Mouse (Mus musculus) right cerebral cortex, adult 2 months (tissue): Measurements from ENCODE around the gene Nrap.
A peak's percentile ranks its signal among the peaks of the same experiment; 100 is the strongest.

ENCODE experiments used
- DNase-seq, 2 experiments: peaks; one replicate each; pipeline ENCODE4 v3.0.0; 2021 to 2022; ENCODE audit warnings: low spot score in 2 of 2

The Nrap gene

DNA sequence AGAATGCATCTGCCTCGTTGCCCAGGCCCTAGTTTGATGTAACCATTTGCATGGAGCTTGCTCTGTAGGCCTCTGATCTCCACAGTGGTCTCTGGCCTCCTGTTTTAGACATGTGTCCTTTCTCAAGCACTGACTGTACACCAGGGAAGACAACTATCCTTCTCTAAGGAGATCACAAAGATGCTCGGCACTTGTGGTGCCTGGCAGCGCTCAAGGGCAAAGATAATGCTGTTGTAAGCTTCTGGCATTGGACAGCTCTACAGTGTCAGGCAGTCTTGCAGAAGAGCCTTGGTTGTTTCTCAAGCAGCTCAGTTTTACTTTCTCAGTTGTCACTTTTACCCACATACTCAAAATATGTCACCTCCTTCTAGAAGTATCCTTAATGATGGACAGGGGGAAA, 73.3 kb downstream of the Nrap start:
- no peak for DNase-seq

DNA sequence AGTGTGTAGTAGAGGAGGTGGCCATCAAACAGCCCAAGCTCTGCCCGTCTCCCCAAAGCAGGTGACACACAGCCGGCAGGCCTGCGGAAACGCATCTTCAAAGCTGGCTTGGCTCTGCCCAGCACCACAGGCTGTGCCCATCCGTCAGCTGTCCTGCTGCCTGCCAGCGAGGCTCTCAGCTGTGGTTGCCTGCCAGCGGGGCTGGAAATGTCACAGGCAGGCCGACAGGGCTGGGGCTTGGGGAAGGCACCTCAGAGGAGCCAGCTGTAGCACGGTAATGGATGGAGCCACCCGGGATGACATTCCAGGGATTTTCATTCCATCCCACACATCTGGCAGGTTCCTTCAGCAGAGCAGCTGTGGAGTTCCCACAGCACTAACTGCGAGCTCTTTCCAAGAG, 89.0 kb downstream of the Nrap start:
- no peak for DNase-seq

DNA sequence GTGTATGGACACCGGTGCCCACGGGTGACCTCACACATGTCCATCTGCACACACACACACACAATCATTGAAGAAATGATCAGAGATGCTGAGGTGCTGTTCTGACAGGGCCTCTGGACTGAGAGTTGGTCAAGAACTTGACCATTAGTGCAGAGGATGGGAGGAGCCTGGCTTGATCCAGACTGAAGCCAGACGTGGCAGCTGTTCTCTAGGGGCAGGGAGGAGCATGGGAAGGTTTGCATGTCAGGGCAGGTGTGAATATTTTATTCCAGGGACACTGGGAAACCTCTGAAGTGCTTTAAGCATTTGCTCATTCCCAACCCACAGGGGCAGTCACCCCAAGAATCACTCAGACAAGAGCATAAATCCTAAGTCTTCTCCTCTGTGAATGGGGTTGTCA, 92.6 kb downstream of the Nrap start:
- DNase-seq: no peak

DNA sequence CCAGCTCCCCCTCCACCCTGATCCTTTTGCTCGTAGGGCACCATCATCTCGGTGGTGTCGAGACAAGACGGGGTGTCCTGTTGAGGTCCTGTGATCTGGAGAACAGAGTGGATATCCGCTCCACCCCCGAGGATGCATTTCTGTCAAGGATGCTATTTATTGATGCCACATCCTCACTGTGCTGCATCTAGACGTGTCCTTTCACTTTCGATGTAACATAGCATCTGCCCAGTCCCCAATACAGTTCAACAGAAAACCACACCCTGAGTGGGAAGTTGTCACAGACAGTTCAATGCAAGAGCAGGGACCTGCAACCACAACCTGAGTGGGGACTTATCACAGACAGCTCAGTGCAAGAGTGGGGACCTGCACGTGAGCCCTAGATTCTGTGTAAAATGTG, 93.2 kb downstream of the Nrap start:
- no peak for DNase-seq

DNA sequence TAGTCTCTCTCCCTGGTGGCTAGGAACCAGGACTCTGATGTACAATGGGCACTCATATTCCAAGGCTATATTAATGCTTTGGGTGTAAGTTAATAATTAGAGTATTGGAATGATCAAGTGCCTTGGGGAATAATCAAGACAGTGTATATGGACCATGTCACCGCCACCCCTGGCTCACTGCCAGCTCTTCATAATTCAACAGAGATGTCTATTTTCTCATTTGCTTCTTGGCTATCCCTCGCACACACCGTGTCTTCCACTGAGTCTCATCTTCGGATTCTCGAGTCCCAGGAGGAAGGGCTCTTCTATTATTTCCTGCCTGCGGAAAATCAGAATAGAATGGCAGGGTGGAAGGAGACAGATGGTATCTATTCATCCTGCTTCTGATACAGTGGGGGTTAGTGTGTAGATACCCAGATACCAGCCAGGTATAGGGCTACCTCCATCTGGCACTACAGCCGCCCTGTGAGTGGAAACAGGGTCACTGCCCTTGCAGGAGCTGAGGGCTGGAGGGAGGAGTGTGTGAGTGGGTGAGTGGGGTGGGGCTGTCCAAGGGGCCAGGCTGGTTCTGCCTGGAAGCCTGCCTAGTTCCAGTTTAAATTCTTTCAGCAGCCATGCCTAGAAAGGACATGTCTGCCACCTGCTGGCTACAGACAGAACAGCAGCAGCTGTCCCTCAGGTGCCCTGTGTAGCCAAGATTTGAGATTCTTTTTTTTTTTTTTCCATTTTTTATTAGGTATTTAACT, 95.0 kb downstream of the Nrap start:
- peak; percentile 82 to 86 for DNase-seq

DNA sequence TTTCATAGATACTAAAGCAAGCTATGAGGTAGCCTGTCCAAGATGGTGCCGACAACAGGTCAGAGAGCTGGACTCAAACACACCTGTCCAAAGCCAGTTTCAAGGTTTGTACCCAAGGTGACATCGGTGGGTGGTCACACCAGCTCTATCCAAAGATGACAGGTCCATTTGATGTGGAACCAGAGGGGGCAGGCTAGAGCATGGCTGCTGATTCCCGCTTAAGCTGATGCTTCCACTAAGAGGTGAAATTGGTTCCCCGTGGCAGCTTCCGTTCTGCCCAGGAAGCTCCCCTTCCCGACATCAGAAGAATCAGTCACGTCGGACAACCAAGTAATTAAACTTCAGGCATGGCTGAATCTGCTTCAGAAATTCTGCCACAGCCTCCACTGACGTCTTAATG, 97.5 kb downstream of the Nrap start:
- DNase-seq: no peak

DNA sequence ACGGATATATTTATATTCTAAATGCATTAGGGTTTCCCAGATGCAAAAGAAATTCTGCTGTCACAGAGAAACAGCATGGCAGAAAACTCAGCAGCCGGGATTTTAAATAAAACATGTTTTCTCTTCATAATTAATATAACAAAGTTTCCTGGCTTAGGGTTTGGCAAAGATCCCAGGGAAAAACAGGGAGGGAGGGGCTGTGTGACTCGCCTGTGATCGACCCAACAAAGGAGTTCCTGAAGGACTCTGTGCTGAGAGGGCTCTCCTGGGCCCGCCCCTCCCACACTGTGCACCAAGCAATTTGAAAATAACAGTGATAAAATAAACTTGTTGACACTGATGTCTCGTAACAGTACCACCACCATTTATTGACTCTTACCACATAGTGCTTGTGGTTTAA, 97.9 kb downstream of the Nrap start:
- peak in 1 of 2 experiments; percentile 7 for DNase-seq

DNA sequence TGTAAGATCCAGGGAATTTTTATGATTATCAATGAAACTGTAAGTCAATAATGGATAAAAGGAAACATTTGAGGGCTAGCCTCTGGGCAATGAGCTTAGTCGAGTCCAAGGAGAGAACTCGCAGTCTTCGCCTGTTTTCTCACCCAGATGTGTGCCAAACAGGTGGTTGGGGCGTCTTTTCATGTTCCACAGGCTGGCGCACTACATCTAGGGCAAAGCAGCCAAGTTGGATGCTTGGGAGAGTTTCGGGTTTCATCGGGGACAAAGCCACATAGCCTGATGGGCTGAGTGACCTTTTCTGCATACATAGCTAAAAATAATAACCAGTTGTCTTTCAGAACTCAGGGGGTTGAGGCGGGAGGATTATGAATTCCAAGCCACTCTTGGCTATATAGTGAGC, 100.2 kb downstream of the Nrap start:
- DNase-seq: no peak

DNA sequence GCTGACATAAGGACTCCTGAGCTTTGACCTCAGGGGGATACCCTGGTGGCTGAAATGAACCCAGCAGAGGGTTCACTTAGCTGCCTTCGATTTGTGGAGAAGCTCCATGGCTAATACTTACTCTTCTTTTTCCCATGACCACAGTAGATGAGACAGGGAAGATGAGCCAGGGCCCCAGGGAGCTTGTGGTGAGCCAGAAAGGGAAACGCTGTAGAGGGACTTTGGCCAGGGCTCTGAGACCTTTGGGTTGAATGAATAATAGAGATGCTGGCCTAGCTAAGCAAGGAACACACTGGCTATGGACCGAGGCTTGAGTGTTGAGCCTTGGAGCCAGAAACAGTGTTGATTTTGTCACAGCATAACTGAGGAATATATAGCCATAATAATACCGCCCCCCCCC, 101.4 kb downstream of the Nrap start:
- DNase-seq: no peak

DNA sequence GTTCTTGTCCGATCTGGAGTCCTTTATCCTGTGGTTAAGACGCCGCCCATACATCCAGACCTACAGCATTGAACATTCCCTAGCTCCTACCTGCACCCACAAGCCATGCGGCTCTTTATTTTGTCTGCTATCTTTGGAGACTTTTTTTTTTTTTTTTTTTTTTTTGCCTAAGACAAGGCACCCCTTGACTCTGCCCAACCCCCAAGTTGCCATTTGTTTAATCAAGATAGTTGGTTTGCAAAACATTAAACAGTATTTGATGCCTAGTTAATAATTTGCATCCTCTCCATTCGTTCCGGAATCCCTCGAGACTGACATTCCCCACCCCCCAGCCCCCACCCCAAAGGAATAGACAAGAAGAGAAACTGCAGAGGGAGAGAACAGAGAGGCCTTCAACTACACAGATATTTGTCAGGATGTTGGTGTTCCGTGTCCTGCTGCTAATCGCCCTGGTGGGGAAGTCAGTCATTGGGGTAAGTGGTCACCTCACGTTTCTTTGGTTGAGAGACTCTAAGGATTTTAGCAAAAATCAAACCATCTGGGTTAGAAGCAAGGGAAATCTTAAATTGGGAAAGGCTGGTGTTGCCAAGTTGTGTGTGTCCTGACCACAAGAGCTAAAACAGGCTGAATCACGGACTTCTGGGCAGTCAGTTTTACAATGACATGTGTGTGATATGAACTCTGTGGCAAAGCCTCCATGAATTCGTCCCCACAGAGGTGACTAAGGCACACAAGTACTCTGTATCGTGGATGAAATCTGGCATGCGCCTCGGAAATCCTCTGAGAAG, 102.1 kb downstream of the Nrap start:
- DNase-seq: no peak

DNA sequence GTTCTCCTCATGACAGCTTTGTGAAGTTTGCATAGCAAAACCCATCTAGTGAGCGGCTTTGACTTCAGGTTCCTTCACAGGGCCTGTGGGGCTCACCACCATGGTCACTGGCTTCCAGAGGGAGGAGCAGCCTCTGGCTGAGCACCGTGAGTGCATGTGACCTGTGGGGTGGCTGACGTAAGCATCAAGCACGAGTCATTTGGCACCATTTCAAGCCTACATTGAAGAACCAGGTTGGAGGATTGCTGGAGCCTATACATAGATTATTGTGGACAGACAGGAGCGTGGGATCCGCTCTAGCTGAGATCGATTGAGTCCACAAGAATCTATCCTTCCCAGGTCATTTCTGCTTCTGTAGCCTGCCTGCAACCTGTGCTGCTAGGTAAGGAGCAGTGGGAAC, 103.0 kb downstream of the Nrap start, which contains the start of gene Habp2:
Gene Habp2, plus strand, starts transcription at position 272 of the 400 bp plus-strand sequence.
- DNase-seq: no peak

DNA sequence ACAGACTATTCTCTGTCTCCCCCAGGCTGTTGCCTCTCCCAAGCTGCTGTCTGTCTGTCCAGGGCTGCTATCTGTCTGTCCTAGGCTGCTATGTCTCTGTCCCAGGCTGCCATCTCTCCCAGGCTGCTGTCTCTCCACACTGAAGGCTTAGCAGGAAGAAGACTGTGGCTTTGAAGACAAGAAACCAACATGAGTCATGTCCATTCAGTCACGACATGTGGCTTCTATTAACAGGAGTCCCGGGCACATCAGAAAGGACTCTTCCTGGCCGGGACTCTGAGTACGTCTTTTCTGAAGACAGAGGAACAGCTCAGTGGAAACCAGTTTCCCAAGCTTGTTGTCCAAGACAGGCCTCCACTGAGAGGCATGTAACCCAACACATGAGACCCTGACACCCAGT, 104.6 kb downstream of the Nrap start:
- no peak for DNase-seq

DNA sequence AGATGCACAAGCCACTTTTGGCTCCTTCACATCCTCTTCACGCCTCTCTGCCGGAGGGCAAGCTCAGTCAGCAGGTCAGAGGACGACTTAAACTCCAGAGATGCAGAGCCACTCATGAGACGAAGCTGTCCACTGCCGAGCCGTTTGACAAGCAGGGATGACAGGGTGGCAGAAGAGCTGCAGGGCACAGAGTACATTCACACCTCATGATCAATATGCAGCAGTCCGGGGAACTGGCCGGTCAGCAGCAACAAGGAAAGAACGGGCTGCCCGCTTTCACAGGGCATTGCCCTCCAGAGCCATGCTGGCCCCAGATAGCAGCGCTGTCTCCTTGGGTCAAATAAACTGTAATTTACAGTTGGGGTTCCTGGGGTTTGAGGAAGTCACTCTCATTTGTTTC, 111.5 kb downstream of the Nrap start:
- DNase-seq: no peak

DNA sequence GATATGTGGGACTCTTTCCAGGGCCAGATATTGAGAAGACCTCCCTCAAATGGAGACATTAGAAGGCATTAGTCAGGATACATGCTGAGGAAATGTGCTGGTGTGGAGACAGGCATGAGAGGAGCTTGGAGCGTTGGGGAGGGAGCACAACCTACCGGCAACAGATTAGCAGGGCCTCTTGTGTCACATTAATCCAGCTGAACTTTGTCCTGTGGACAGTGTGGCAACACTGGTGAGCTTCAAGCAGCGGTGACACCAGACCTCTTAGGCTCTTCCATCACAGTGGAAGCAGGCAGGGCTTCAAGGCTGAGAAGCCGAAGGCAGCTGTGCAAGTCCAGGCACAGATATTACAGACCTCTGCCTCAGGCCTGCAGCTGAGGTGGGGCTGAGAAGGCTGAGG, 111.9 kb downstream of the Nrap start:
- no peak for DNase-seq

DNA sequence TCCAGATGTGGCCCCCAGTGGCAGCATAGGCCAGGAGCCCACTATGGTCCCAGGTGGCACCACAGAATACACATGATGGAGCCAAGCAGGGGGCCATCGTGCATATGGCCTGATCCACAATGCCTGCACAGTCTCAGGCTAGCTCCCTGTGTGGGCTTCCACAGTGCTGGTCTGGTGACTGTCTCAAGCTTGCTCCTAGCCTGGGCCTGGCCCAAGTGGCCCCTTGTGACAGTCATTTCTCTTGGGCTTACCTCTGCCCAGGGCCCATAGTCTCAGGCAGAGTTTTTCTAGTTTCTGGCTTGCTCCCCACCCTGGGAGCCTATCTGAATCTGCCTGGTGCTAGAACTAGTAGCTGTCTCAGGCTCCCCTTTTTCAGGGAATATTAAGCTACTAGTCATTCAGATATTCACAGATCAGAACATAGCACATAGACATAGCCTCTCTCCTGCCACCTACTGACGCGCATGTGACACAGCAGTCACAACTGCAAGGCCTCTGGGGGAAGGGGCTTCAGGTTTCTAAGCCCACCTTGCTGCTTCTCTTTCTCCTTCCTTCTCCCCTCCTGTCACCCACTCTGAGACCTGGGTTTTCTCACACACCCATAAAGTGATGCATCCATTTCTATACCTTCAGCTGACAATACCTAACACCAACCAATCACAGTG, 112.6 kb downstream of the Nrap start:
- no peak for DNase-seq

DNA sequence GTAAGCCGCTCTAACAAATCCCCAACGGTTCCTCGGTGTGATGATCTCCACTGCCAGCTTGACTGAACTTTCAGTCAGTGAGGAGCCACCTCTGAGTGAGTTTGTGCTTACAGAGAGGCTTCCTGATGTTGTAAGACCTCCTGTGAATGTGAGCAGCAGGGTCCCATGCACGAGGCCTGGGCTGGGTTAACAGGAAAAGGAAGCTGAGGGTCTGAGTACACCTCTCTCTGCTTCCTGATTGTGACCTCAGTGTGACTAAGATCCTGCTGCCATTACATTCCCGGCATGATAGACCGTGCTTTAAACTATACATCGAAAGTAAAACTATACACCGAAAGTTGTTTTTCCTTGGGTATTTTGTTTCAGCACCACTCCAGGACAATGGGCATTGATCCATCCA, 117.8 kb downstream of the Nrap start:
- no peak for DNase-seq
